Mouse (Mus musculus) embryonic stem cell, embryonic (primary cell): ENCODE measurements around the gene Sec14l4.
"Not testable (repeated sequence)": the region's sequence is repeated elsewhere in the genome, so short reads cannot be mapped to it uniquely, and the experiment has no call there.

Experiments
- CTCF ChIA-PET, 4 experiments: fragments of 300-600 bp in 2 of 4; fragments of 350-600 bp in 2 of 4; sonication (Branson Sonifier 250); formaldehyde crosslinking; loops; one replicate each; lab custom pipeline; 2022; ENCODE audit warnings: inconsistent platforms in 2 of 4; lab: Charles Lee
- POLR2A ChIA-PET, 4 experiments: fragments of 300-600 bp in 2 of 4; fragments of 350-600 bp in 2 of 4; sonication (Branson Sonifier 250); formaldehyde crosslinking; loops; one replicate each; lab custom pipeline; 2022; ENCODE audit warnings: antibody characterized with exemption in 4 of 4, inconsistent platforms in 1 of 4; lab: Charles Lee

Gene Sec14l4

DNA sequence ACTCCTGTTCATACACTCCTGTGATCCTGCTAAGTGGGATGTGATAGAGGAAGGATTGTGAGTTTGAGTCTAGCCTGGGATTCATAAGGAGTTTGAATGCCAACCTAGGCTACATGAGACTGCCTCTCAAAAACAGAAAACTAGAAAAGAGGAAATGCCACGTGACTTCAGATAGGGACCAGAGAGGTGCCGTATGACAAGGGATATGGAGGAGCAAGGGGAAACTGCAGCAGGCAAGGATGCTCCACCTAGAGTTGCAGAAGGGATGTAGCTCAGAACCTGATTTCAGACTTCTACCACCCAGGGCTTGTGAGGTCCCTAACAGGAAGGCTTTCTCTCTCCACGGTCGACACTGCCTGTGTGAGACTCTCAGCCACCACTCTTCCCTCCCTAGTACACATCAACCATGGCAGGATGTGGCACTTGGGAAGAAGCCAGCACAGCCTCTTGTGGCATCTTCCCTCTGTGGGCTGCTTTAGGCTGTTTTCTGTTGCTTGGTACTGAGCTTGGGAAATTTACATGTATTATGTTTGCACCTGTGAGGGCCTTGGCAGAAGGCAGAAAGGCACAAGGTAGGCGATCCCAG, 25.9 kb upstream of the Sec14l4 start:
- CTCF ChIA-PET, result interaction anchor here in 3 of 4 experiments (0.8 to 2.5 kb wide), 7 partner anchors 11 to 113 kb away, joined by 3 to 28 read pairs (median 4); no protein-coding TSS in a partner anchor
- POLR2A ChIA-PET, result no interaction called here

GRCm38 (mm10) chr11:4006462-4006861, 24.8 kb upstream of the Sec14l4 start:
- POLR2A ChIA-PET, result interaction anchor here in 2 of 4 experiments (0.6 to 1.9 kb wide), 6 partner anchors 22 to 316 kb away, joined by 3 to 9 read pairs (median 4); partner anchors contain the start of gene Sec14l2 (in 1 of the 2)

DNA sequence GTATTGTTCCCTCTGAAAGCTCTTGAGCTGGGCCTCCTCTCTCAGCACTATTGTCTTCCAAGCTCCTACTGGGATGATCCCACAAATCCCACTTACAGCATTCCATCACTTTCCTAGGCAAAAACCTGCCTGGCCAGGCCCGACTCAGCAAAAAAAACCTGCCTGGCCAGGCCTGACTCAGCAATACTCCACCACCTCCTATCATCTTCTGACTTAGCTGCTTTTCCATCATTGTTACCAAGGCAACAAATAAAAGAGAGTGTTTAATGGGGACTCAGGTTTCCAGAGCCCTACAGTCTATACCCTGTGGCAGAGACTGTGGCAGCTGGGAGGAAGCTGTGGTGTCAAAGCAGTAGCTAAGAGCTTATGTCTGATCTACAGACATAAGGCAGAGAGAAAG, 18.6 kb upstream of the Sec14l4 start:
- POLR2A ChIA-PET, result interaction anchor here in 2 of 4 experiments (0.5 to 0.6 kb wide), 4 partner anchors 11 to 619 kb away, joined by 3 read pairs; partner anchors contain the start of genes Gal3st1 (in 1 of the 2) and Rnf215 (in 1 of the 2)
- CTCF ChIA-PET, result interaction anchor here in 3 of 4 experiments (0.6 to 1.2 kb wide), 3 partner anchors 11 to 68 kb away, joined by 3 to 4 read pairs (median 4); no protein-coding TSS in a partner anchor

More at GRCm38 (mm10) chr11:4006462-4006861, 24.8 kb upstream of the Sec14l4 start:
- CTCF ChIA-PET, result interaction anchor here (0.6 to 2.5 kb wide), 9 partner anchors 13 to 112 kb away, joined by 3 to 28 read pairs (median 7); no protein-coding TSS in a partner anchor

DNA sequence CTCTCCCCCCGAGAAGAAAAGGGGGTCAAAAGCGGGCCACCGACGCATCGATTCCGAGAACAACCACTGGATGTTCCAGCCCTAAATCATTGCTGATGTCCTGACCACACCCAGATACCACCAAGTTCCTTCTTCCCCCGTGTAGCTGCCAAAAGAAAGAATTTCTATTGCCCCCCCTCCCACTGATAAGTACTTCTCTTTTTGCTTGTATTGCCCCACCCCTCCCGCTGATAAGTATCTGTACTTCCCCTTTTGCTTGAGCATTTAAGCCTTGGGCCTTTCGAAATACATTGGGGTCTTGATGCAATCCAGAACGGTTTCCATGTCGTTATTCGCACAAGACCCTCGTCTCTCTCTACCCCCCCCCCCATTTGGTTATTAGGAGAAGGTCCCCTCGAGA, 15.5 kb upstream of the Sec14l4 start:
- POLR2A ChIA-PET, result interaction anchor here in 1 of 4 experiments (0.6 kb wide), 1 partner anchor 808 kb away, joined by 6 read pairs; no protein-coding TSS in a partner anchor

GRCm38 (mm10) chr11:4022111-4022510, 9.2 kb upstream of the Sec14l4 start:
- POLR2A ChIA-PET, result interaction anchor here in 1 of 4 experiments (1.7 kb wide), 1 partner anchor 30 kb away, joined by 3 read pairs; no protein-coding TSS in a partner anchor
- CTCF ChIA-PET, result not testable (repeated sequence)

More for the DNA sequence above, 15.5 kb upstream of the Sec14l4 start:
- CTCF ChIA-PET, result not testable (repeated sequence)

- ChIA-PET POLR2A (interaction anchor here in 3 of 4 experiments (0.6 to 1.7 kb wide), 7 partner anchors 9 to 1515 kb away, joined by 3 to 6 read pairs (median 4); partner anchors contain the start of gene Sec14l2 (in 1 of the 3)), CTCF (interaction anchor here in 2 of 4 experiments (0.6 to 1.5 kb wide), 3 partner anchors 30 to 248 kb away, joined by 3 to 6 read pairs (median 5); no protein-coding TSS in a partner anchor)
These were observed 7.9 kb upstream of the Sec14l4 start for GRCm38 (mm10) chr11:4023321-4023720.

DNA sequence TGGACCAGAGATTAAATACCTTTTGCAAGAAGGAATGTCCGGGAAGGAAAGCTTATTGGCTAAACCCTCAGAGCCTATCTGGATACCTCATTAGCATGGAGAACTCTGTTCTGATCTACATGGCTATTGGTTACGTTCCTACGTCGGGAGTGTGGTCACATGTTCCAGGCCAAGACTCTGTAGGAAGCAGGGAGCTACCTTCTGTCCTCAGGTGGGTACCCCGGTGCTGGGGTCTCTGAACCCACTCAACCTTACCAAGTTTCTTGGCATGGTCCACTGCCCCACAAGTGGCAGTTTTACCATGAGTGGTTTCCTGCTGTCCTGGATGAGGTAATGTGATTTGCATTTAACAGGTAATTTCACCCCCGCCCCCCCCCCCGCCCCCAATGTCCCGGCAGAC, 4.2 kb upstream of the Sec14l4 start:
- ChIA-PET POLR2A (interaction anchor here in 3 of 4 experiments (0.6 to 1.1 kb wide), 6 partner anchors 8 to 132 kb away, joined by 3 to 5 read pairs (median 3); partner anchors contain the start of genes 4921536K21Rik (in 1 of the 3), Dusp18 (in 1 of the 3) and Pes1 (in 1 of the 3)), CTCF (interaction anchor here (0.7 to 1.2 kb wide), 8 partner anchors 9 to 1038 kb away, joined by 3 to 5 read pairs (median 3); partner anchors contain the start of genes Gas2l1 (in 1 of the 4) and Rnf215 (in 1 of the 4))

DNA sequence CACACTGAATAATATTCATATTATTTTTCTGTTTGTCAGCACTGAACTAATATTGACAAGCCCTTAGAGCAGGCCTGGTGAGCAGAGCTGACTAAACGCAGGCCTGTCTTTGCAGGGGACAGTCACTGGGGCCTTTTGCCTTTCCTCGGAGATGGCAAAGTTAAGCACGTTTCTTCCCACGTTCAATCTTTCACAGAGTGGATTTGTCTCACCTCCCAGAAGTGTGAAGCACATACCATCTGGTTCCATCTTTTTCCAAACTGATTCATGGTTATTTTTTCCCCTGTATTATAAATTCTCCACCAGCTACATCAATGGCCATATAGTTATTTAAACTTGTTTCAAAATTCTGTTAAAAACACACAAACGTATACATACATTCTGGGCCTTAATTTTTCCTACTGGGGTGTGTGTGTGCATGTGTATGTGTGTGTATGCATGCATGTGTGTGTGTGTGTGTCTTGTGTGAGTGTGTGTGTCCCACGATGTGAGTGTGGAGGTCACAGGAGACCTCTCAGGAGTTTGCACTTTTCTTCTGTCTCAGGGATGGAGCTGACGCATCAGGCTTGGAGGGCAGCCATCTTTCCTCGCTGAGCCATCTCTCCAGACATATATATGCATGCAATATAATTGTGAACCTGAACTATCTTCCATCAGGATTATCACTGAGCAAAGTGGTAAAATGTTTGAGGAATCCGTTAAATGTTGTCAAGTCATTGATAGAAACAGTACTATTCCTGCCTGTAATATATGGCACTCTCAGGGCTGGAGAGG, 3.5 kb upstream of the Sec14l4 start:
- ChIA-PET CTCF (interaction anchor here in 3 of 4 experiments (0.8 to 2.2 kb wide), 7 partner anchors 26 to 1037 kb away, joined by 3 to 6 read pairs (median 3); partner anchors contain the start of genes Gas2l1 (in 1 of the 3) and Rnf215 (in 1 of the 3)), POLR2A (interaction anchor here in 1 of 4 experiments (1.1 kb wide), 1 partner anchor 64 kb away, joined by 3 read pairs; the partner anchor contains the start of gene Pes1)

DNA sequence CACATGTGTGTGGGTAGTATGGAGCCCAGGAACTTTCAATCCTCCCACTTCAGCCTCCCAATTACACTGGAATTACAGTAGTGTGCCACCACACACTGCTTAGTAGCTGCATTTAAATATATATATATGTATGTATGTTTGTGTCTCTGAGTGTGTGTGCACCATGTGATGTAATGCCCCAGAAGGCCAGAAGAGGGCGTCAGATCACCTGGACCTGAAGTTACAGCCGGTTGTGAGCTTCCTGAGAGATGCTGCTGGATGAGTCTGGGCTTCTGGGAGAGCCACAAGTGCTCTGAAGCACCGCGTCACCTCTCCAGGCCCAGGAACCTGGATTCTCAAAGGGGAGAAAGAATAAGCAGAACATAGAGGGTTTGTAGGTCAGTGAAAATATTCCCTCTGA, 1.9 kb upstream of the Sec14l4 start:
- ChIA-PET POLR2A (interaction anchor here in 1 of 4 experiments (1.1 kb wide), 1 partner anchor 30 kb away, joined by 3 read pairs; no protein-coding TSS in a partner anchor), CTCF (interaction anchor here (0.6 to 2.2 kb wide), 14 partner anchors 9 to 387 kb away, joined by 3 to 24 read pairs (median 4); partner anchors contain the start of gene Sec14l2 (in 1 of the 4))

DNA sequence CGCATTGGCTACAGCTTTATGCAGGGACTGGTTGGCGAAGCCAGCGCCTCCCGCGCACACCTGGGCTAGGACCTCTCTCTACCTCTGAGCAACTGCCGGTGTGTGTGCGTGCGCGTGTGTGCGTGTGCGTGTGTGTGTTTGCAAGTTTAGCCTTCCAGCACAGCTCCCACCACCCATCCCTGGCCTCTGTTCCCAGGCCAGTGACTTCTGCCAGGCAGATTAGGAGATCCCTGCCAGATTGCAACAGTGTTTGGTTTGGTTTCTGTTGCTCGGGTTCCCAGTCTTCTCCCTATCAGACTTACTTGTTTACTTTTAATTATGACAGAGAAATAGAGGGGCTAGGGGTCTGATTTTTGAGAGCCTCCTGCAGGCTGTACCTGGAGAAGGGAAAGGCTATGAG, 699 bp downstream of the Sec14l4 start:
- CTCF ChIA-PET, result interaction anchor here in 3 of 4 experiments (0.7 to 2.2 kb wide), 5 partner anchors 21 to 49 kb away, joined by 3 to 8 read pairs (median 7); partner anchors contain the start of gene Gal3st1 (in 1 of the 3)
- POLR2A ChIA-PET, result interaction anchor here in 3 of 4 experiments (0.6 to 1.6 kb wide), 7 partner anchors 8 to 187 kb away, joined by 3 to 6 read pairs (median 4); partner anchors contain the start of genes Pes1 (in 1 of the 3) and Tbc1d10a (in 1 of the 3)

DNA sequence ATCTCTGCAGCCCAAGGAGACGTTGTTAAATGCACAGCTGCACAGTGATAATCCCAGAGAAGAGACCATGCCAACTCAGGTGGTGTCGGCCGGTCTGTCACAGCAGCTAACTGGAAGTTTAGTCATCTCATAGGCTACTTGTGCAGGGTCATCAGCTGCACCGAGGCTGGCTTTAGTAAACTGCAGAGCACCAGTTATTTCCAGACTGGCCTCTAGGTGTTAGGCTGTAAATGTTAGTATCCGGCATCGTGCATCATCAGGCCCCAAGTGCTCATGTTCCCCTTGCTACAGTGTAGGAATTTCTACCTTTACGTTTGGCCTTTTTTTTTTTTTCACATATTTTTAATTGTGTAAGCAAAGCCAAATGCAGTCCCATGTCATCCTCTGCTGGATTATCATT, 2.2 kb downstream of the Sec14l4 start:
- POLR2A ChIA-PET, result interaction anchor here in 2 of 4 experiments (0.6 to 0.8 kb wide), 2 partner anchors 102 to 219 kb away, joined by 4 to 5 read pairs; no protein-coding TSS in a partner anchor
- CTCF ChIA-PET, result interaction anchor here in 1 of 4 experiments (0.6 to 1.9 kb wide), 2 partner anchors 47 to 237 kb away, joined by 8 read pairs; no protein-coding TSS in a partner anchor

DNA sequence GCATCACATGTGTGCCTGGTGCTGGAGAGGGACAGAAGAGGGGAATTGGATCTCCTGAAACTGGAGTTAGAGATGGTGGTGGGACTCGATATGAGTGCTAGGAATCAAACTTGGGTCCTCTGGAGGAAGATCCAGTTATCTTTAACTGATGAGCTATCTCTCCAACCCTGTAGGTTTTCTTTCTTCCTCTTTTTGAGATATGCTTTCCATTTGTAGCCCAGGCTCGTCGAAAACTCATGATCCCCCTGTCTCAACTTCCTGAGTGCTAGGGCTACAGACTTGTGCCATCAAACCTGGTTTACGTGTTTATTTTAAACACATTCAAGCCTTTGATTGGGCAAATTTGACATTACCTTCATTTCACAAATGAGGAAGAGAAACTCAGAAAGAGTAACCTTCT, 2.9 kb downstream of the Sec14l4 start:
- ChIA-PET CTCF (interaction anchor here in 1 of 4 experiments (2.6 kb wide), 1 partner anchor 46 kb away, joined by 13 read pairs; no protein-coding TSS in a partner anchor), POLR2A (interaction anchor here in 1 of 4 experiments (1.3 kb wide), 2 partner anchors 9 to 46 kb away, joined by 3 to 5 read pairs; no protein-coding TSS in a partner anchor)

- POLR2A ChIA-PET, result interaction anchor here in 2 of 4 experiments (0.7 to 1.3 kb wide), 7 partner anchors 9 to 59 kb away, joined by 3 to 5 read pairs (median 3); no protein-coding TSS in a partner anchor
- CTCF ChIA-PET, result interaction anchor here in 3 of 4 experiments (0.5 to 2.6 kb wide), 6 partner anchors 9 to 266 kb away, joined by 3 to 13 read pairs (median 3); no protein-coding TSS in a partner anchor
These were observed 4.0 kb downstream of the Sec14l4 start for GRCm38 (mm10) chr11:4035116-4035892.

- CTCF ChIA-PET, result interaction anchor here in 3 of 4 experiments (0.6 to 2.6 kb wide), 6 partner anchors 10 to 265 kb away, joined by 3 to 13 read pairs (median 3); no protein-coding TSS in a partner anchor
- POLR2A ChIA-PET, result interaction anchor here in 2 of 4 experiments (0.7 to 1.1 kb wide), 4 partner anchors 10 to 38 kb away, joined by 3 to 4 read pairs (median 3); no protein-coding TSS in a partner anchor
These were observed 4.7 kb downstream of the Sec14l4 start for GRCm38 (mm10) chr11:4035916-4036315.

DNA sequence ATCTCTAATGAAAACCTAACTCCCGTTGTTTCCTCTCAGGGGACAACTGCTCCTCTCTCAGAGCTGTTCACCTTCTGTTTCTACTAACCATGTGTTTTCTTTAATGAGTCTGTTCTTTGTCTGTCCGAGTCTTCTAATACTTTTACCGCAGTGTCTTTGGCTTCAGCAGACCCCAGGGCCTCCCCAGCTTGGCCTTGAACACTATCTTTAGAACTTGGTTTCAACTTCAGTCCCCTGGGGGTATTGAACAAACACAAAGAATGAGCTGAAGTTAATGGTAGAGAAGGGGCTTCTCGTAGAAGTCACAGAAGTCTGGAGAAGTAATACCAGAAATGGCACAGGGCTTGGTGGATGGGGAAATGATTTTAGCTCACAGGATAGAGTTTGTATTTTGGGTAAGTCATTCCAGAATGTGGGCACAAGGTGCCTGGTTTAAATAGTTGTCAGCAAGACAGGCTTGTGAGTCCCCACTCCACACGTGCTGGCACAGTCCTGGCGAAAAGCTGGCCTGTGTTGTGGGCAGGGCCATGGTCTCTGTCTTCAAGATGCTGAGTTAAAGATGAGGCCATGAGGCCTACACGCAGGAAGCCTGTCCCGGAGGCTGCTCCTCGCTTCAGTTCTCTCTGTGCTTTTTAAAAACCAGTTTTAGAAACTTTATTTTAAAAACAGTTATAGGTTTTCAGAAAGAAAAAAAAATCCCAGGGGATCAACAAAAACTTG, 5.3 kb downstream of the Sec14l4 start:
- ChIA-PET CTCF (interaction anchor here (0.6 to 2.6 kb wide), 8 partner anchors 10 to 60 kb away, joined by 3 to 13 read pairs (median 3); no protein-coding TSS in a partner anchor), POLR2A (interaction anchor here in 3 of 4 experiments (0.5 to 1.1 kb wide), 6 partner anchors 11 to 223 kb away, joined by 3 to 5 read pairs (median 3); no protein-coding TSS in a partner anchor)
